ENCODE assay signal across 30 mouse cellular contexts in the genomic region with DNA sequence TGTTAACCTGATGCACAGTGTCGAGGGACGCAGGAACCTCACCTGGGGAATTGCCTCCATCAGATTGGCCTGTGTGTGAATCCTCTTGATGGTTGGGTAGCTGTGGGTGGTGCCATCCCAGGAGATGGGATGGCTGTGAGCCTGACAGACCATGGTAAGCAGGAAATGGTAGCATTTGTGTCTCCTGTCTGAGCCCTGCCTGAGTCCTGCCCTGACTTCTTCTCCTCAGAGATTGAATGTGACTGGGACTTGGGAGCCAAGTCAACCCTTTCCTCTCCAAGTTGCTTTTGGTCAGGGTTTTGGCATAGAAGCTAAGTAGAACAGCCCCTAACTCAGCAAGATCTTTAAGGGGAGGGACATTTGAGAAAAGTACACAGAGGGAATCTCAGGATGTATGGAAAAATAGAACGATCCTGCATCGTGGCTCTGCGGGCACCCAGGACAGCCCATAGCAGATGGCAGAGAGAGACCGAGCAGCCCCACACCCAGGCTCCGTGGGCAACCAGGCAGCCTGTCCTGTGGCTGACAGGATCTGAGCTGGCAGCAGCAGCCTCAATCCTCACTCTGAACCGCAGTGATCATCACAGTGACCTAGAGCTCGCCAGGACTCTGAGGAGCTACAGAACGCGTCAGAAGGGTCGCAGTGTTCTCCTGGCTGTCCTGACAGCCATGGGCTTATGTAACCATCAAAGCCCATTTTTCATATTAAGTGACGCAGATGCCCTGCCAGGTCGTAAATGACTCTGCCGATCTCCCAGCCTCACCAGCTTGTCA. TPM values are rescaled to one million over a fixed set of nuclear protein-coding genes. Genes with fewer than 3 reads are reported as not detected.
DNase-seq lines count a peak whose midpoint lies in the region; ATAC-seq and TF ChIP-seq lines count a peak whose summit lies in the region.
"Had no signal": no experiment of that assay in that cellular context is flagged by ENCODE, and none has a peak within 500 bp of the region (broad histone marks: within the 10 kb centered on the region; RNA-seq: fewer than 3 reads in every experiment).

No protein-coding gene starts in this region.

- H3K4me1 ChIP-seq in cerebellum, adult 2 months (ENCODE audit: control insufficient read depth, insufficient read depth, low read length): peaks cover 3% of the 10 kb centered on the region; the same call in 1 of the 2 replicates
- no peaks in the 10 kb centered on the region for H3K4me1 ChIP-seq in embryonic facial prominence, embryonic 13.5 days
- peaks cover 11% of the 10 kb centered on the region for H3K4me1 ChIP-seq in embryonic facial prominence, embryonic 10.5 days
- H3K4me1 ChIP-seq in hindbrain, postnatal 0 days (ENCODE audit: insufficient read depth, low read length): no peaks in the 10 kb centered on the region
- peaks cover 10% of the 10 kb centered on the region; the same call in 1 of the 2 replicates for H3K4me1 ChIP-seq in hindbrain, embryonic 10.5 days (replicated peaks)
- H3K4me1 ChIP-seq in midbrain, postnatal 0 days (ENCODE audit: insufficient read depth, low read length): 0 out of 2 replicates have a peak, but pooled peaks cover 2% of the 10 kb centered on the region
- no peaks in the 10 kb centered on the region; the same call in 1 of the 2 replicates for H3K4me1 ChIP-seq in midbrain, embryonic 11.5 days (ENCODE audit: control insufficient read depth, insufficient read depth, low read length)
- H3K4me1 ChIP-seq: heart, embryonic 12.5 days; limb, embryonic 13.5 days; lung, embryonic 15.5 days had no signal

- H3K9me3 ChIP-seq in embryonic facial prominence, embryonic 13.5 days: no peaks in the 10 kb centered on the region
- H3K9me3 ChIP-seq in embryonic facial prominence, embryonic 10.5 days: no peaks in the 10 kb centered on the region
- no peaks in the 10 kb centered on the region for H3K9me3 ChIP-seq in hindbrain, postnatal 0 days (ENCODE audit: low read length)
- no peaks in the 10 kb centered on the region for H3K9me3 ChIP-seq in hindbrain, embryonic 10.5 days
- H3K9me3 ChIP-seq in midbrain, postnatal 0 days (ENCODE audit: low read length): no peaks in the 10 kb centered on the region
- H3K9me3 ChIP-seq in midbrain, embryonic 11.5 days (ENCODE audit: control insufficient read depth, low read length): no peaks in the 10 kb centered on the region
- H3K9me3 ChIP-seq: G1E; heart, embryonic 12.5 days; hindbrain, embryonic 15.5 days; intestine, embryonic 15.5 days; limb, embryonic 13.5 days; lung, embryonic 15.5 days; midbrain, embryonic 12.5 days had no signal

- H3K36me3 ChIP-seq in embryonic facial prominence, embryonic 13.5 days: no peaks in the 10 kb centered on the region
- no peaks in the 10 kb centered on the region for H3K36me3 ChIP-seq in embryonic facial prominence, embryonic 10.5 days (replicated peaks)
- H3K36me3 ChIP-seq in hindbrain, postnatal 0 days (ENCODE audit: insufficient read depth, low read length): no peaks in the 10 kb centered on the region
- no peaks in the 10 kb centered on the region for H3K36me3 ChIP-seq in hindbrain, embryonic 10.5 days
- H3K36me3 ChIP-seq in midbrain, postnatal 0 days (ENCODE audit: insufficient read depth, low read length): no peaks in the 10 kb centered on the region
- no peaks in the 10 kb centered on the region for H3K36me3 ChIP-seq in midbrain, embryonic 11.5 days (ENCODE audit: control insufficient read depth, insufficient read depth, low read length)
- H3K36me3 ChIP-seq: G1E; heart, embryonic 12.5 days; hindbrain, embryonic 15.5 days; intestine, embryonic 15.5 days; limb, embryonic 13.5 days; lung, embryonic 15.5 days; midbrain, embryonic 12.5 days had no signal

- 17% methylated on average over 15 of the region's 15 CpGs for WGBS in cerebellum, adult 2 months
- 81% methylated on average over 15 of the region's 15 CpGs for WGBS in embryonic facial prominence, embryonic 13.5 days
- 88% methylated on average over 15 of the region's 15 CpGs for WGBS in embryonic facial prominence, embryonic 10.5 days
- 57% methylated on average over 15 of the region's 15 CpGs for WGBS in hindbrain, postnatal 0 days
- 86% methylated on average over 15 of the region's 15 CpGs for WGBS in hindbrain, embryonic 10.5 days
- WGBS in midbrain, postnatal 0 days: 85% methylated on average over 15 of the region's 15 CpGs
- 83% methylated on average over 15 of the region's 15 CpGs for WGBS in midbrain, embryonic 11.5 days

- peak; percentile 22 to 35 for DNase-seq in cerebellum, adult 2 months
- DNase-seq in cerebellum, adult 11 months: no peak
- no peak for DNase-seq in embryonic facial prominence, embryonic 10.5 days (ENCODE audit: low spot score)
- peak; percentile 32 for DNase-seq in hindbrain, postnatal 0 days (ENCODE audit: low spot score)
- DNase-seq in hindbrain, embryonic 10.5 days (ENCODE audit: low spot score): no peak
- DNase-seq in midbrain, postnatal 0 days (ENCODE audit: low spot score): peak; percentile 24
- DNase-seq in midbrain, embryonic 11.5 days (ENCODE audit: low spot score, missing footprints): no peak
- DNase-seq: adrenal gland, postnatal 10 days; embryo, embryonic 11 days; gastrocnemius, postnatal 14 days; heart, adult 2 months; heart, postnatal 4 days; kidney, adult 8-10 months; layer of hippocampus, adult 9-11 months; right cerebral cortex, postnatal 25 days; spleen, adult 18-20 months; thymus, postnatal 14 days had no signal

- H3K4me3 ChIP-seq in cerebellum, adult 2 months (replicated peaks; ENCODE audit: insufficient read depth, low read depth, low read length): peak overlapping the region; percentile 58
- no peak overlapping the region for H3K4me3 ChIP-seq in embryonic facial prominence, embryonic 13.5 days
- no peak overlapping the region for H3K4me3 ChIP-seq in embryonic facial prominence, embryonic 10.5 days
- H3K4me3 ChIP-seq in hindbrain, postnatal 0 days (ENCODE audit: low read length): no peak overlapping the region
- no peak overlapping the region for H3K4me3 ChIP-seq in hindbrain, embryonic 10.5 days
- H3K4me3 ChIP-seq in midbrain, postnatal 0 days (ENCODE audit: low read depth, low read length): no peak overlapping the region
- H3K4me3 ChIP-seq in midbrain, embryonic 11.5 days (ENCODE audit: low read depth, low read length): no peak overlapping the region
- H3K4me3 ChIP-seq: erythroblast, embryonic 14.5 days; heart, adult 2 months; heart, embryonic 12.5 days; hindbrain, embryonic 15.5 days; intestine, embryonic 15.5 days; limb, embryonic 13.5 days; lung, embryonic 15.5 days; midbrain, embryonic 12.5 days had no signal

- TF ChIP-seq POLR2A in cerebellum, adult 2 months (IDR thresholded peaks at IDR 0.05; ENCODE audit: borderline replicate concordance, insufficient read depth, low read length): no peak

- no peak for TF ChIP-seq CTCF in cerebellum, adult 2 months (IDR thresholded peaks at IDR 0.05; ENCODE audit: borderline replicate concordance, insufficient read depth, low read depth, low read length)
- no peak for TF ChIP-seq CTCF in hindbrain, postnatal 0 days (IDR thresholded peaks at IDR 0.05; ENCODE audit: low read depth)
- no peak for TF ChIP-seq CTCF in midbrain, postnatal 0 days (IDR thresholded peaks at IDR 0.05)

- H3K9ac ChIP-seq in embryonic facial prominence, embryonic 13.5 days: 0 out of 2 replicates have a peak overlapping the region, but pooled peaks have one; percentile 32
- no peak overlapping the region for H3K9ac ChIP-seq in hindbrain, postnatal 0 days (replicated peaks; ENCODE audit: low read length)
- H3K9ac ChIP-seq in midbrain, postnatal 0 days (replicated peaks; ENCODE audit: low read length, poor library complexity, severe bottlenecking): no peak overlapping the region
- no peak overlapping the region for H3K9ac ChIP-seq in midbrain, embryonic 11.5 days (ENCODE audit: low read length)
- H3K9ac ChIP-seq: heart, embryonic 12.5 days; hindbrain, embryonic 15.5 days; intestine, embryonic 15.5 days; limb, embryonic 13.5 days; lung, embryonic 15.5 days; midbrain, embryonic 12.5 days had no signal

- no peak overlapping the region for H3K4me2 ChIP-seq in embryonic facial prominence, embryonic 13.5 days
- H3K4me2 ChIP-seq in hindbrain, postnatal 0 days (ENCODE audit: low read depth, low read length): no peak overlapping the region
- H3K4me2 ChIP-seq in midbrain, postnatal 0 days (ENCODE audit: low read depth, low read length, poor library complexity, severe bottlenecking): no peak overlapping the region
- no peak overlapping the region for H3K4me2 ChIP-seq in midbrain, embryonic 11.5 days
- H3K4me2 ChIP-seq: heart, embryonic 12.5 days; hindbrain, embryonic 15.5 days; intestine, embryonic 15.5 days; limb, embryonic 13.5 days; liver, embryonic 11.5 days; lung, embryonic 15.5 days; midbrain, embryonic 12.5 days had no signal

- no peak overlapping the region for H3K27ac ChIP-seq in cerebellum, adult 2 months (ENCODE audit: insufficient read depth, low read length)
- H3K27ac ChIP-seq in embryonic facial prominence, embryonic 13.5 days: no peak overlapping the region
- no peak overlapping the region for H3K27ac ChIP-seq in embryonic facial prominence, embryonic 10.5 days (replicated peaks)
- 0 out of 2 replicates have a peak overlapping the region, but pooled peaks have one; percentile 2 for H3K27ac ChIP-seq in hindbrain, postnatal 0 days
- no peak overlapping the region for H3K27ac ChIP-seq in hindbrain, embryonic 10.5 days
- no peak overlapping the region for H3K27ac ChIP-seq in midbrain, postnatal 0 days (ENCODE audit: low read depth, low read length)
- H3K27ac ChIP-seq in midbrain, embryonic 11.5 days (ENCODE audit: low read depth, low read length): no peak overlapping the region
- H3K27ac ChIP-seq: heart, adult 2 months; intestine, embryonic 15.5 days; limb, embryonic 13.5 days; lung, embryonic 15.5 days had no signal

- H3K27me3 ChIP-seq in cerebellum, adult 2 months (ENCODE audit: control insufficient read depth, insufficient read depth, low read length): no peaks in the 10 kb centered on the region
- H3K27me3 ChIP-seq in embryonic facial prominence, embryonic 13.5 days: no peaks in the 10 kb centered on the region
- H3K27me3 ChIP-seq in embryonic facial prominence, embryonic 10.5 days (replicated peaks; ENCODE audit: low read depth, poor library complexity, severe bottlenecking): no peaks in the 10 kb centered on the region
- no peaks in the 10 kb centered on the region for H3K27me3 ChIP-seq in hindbrain, postnatal 0 days (ENCODE audit: insufficient read depth, low read length)
- H3K27me3 ChIP-seq in hindbrain, embryonic 10.5 days (ENCODE audit: insufficient read depth, poor library complexity, severe bottlenecking): no peaks in the 10 kb centered on the region
- H3K27me3 ChIP-seq in midbrain, postnatal 0 days (ENCODE audit: insufficient read depth, low read length): no peaks in the 10 kb centered on the region
- H3K27me3 ChIP-seq in midbrain, embryonic 11.5 days (ENCODE audit: control insufficient read depth, insufficient read depth, low read length): no peaks in the 10 kb centered on the region
- H3K27me3 ChIP-seq: heart, embryonic 12.5 days; hindbrain, embryonic 15.5 days; intestine, embryonic 15.5 days; limb, embryonic 13.5 days; lung, embryonic 15.5 days had no signal

- ATAC-seq in embryonic facial prominence, embryonic 13.5 days (ENCODE audit: insufficient number of reproducible peaks, insufficient read depth, low FRiP score, low TSS enrichment, low read depth): no peak
- no peak for ATAC-seq in hindbrain, postnatal 0 days
- no peak for ATAC-seq in midbrain, postnatal 0 days (ENCODE audit: low FRiP score)
- no peak for ATAC-seq in midbrain, embryonic 11.5 days (ENCODE audit: low FRiP score)
- ATAC-seq: intestine, embryonic 15.5 days had no signal

RNA-seq across cellular contexts. Expression of a gene that starts 13.9 kb away (rescaled TPM):
- polyA plus RNA-seq in cerebellum, adult 2 months (2012; rRNA removed): 6.7 and 7.1 TPM in 2 replicates
- 1.7 and 2.9 TPM in 2 replicates for polyA plus RNA-seq in embryonic facial prominence, embryonic 13.5 days (2015; fragmentation: Nextera tagmentation; extraction: Ambion mirVana)
- 1.1 and 1.2 TPM in 2 replicates for polyA plus RNA-seq in embryonic facial prominence, embryonic 10.5 days (2016; fragmentation: Nextera tagmentation; extraction: Ambion mirVana)
- total RNA-seq in hindbrain, postnatal 0 days (2014; rRNA removed): 0.75 and 3.7 TPM in 2 replicates
- polyA plus RNA-seq in hindbrain, postnatal 0 days (2015; fragmentation: Nextera tagmentation; extraction: Ambion mirVana): 29.4 and 40.6 TPM in 2 replicates
- polyA plus RNA-seq in hindbrain, embryonic 10.5 days (2016; fragmentation: Nextera tagmentation; extraction: Ambion mirVana): 1.8 and 4.8 TPM in 2 replicates
- 1.9 and 5.3 TPM in 2 replicates for total RNA-seq in midbrain, postnatal 0 days (2014; rRNA removed)
- 29.5 and 30.0 TPM in 2 replicates for polyA plus RNA-seq in midbrain, postnatal 0 days (2015; fragmentation: Nextera tagmentation; extraction: Ambion mirVana)
- 1.5 and 2.5 TPM in 2 replicates for polyA plus RNA-seq in midbrain, embryonic 11.5 days (2014; fragmentation: Nextera tagmentation; extraction: Ambion mirVana)
- total RNA-seq: G1E; heart, adult 2 months; left cerebral cortex, adult 18-20 months; neutrophil, adult 5-6 weeks had no signal
- polyA plus RNA-seq: erythroblast, embryonic 14.5 days; G1E; liver, embryonic 16.5 days had no signal

RNA-seq across cellular contexts. Expression of a gene that starts 39.6 kb away (rescaled TPM):
- 0.13 and 0.15 TPM in 2 replicates for polyA plus RNA-seq in cerebellum, adult 2 months (2012; rRNA removed)
- 0.21 and 0.22 TPM in 2 replicates for polyA plus RNA-seq in embryonic facial prominence, embryonic 13.5 days (2015; fragmentation: Nextera tagmentation; extraction: Ambion mirVana)
- 0.30 and 0.49 TPM in 2 replicates for polyA plus RNA-seq in embryonic facial prominence, embryonic 10.5 days (2016; fragmentation: Nextera tagmentation; extraction: Ambion mirVana)
- 1.3 and 1.5 TPM in 2 replicates for total RNA-seq in hindbrain, postnatal 0 days (2014; rRNA removed)
- 0.97 and 1.1 TPM in 2 replicates for polyA plus RNA-seq in hindbrain, postnatal 0 days (2015; fragmentation: Nextera tagmentation; extraction: Ambion mirVana)
- polyA plus RNA-seq in hindbrain, embryonic 10.5 days (2016; fragmentation: Nextera tagmentation; extraction: Ambion mirVana): 0.22 and 0.39 TPM in 2 replicates
- total RNA-seq in midbrain, postnatal 0 days (2014; rRNA removed): 0.27 and 1.2 TPM in 2 replicates
- polyA plus RNA-seq in midbrain, postnatal 0 days (2015; fragmentation: Nextera tagmentation; extraction: Ambion mirVana): 0.93 and 1.3 TPM in 2 replicates
- polyA plus RNA-seq in midbrain, embryonic 11.5 days (2014; fragmentation: Nextera tagmentation; extraction: Ambion mirVana): 0.17 and 0.23 TPM in 2 replicates

Comparison
In these comparisons a context has a peak if more than half of its experiments do, and no peak if none do; other contexts are left out.
1. DNase-seq: peak in cerebellum, adult 2 months (2 of 2), hindbrain, postnatal 0 days (single experiment) and midbrain, postnatal 0 days (single experiment); none in cerebellum, adult 11 months (single experiment), embryonic facial prominence, embryonic 10.5 days (single experiment), hindbrain, embryonic 10.5 days (single experiment) and midbrain, embryonic 11.5 days (single experiment).